13 mouse cellular contexts compared by ENCODE assay signal in the genomic region with DNA sequence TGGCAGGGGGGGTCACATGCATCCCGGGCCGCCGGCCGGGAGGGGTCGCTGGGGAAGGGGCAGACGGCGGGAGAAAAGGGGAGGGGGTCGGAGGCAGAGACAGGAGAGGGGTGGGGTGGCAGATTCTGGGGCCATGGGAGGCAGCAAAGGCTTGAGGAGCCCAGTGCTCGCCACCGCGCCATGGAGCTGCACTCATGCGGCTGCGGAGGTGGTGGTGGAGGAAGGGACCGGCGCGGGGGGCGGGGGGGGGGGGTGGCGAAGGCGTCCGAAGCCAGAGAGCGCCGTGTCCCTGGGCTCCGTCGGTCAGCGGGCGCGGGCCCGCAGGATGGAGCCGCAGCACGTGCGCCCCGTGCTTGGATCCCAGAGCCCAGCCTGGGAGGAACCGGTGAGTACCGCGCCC. TPM values are rescaled to one million over a fixed set of nuclear protein-coding genes. Genes with fewer than 3 reads are reported as not detected.
DNase-seq lines count a peak whose midpoint lies in the region; ATAC-seq and TF ChIP-seq lines count a peak whose summit lies in the region.
"Not testable (repeated sequence)": the region's sequence is repeated elsewhere in the genome, so short reads cannot be mapped to it uniquely, and the experiment has no call there.
"Had no signal": no experiment of that assay in that cellular context is flagged by ENCODE, and none has a peak within 500 bp of the region (broad histone marks: within the 10 kb centered on the region; RNA-seq: fewer than 3 reads in every experiment).

A gene (plus strand): TSS at position 301 of the 400 bp plus-strand sequence.

- H3K36me3 ChIP-seq in forebrain, embryonic 15.5 days; forebrain, postnatal 0 days (ENCODE audit: insufficient read depth); hindbrain, embryonic 14.5 days (replicated peaks; ENCODE audit: control insufficient read depth, insufficient read depth); hindbrain, embryonic 16.5 days (ENCODE audit: control insufficient read depth, insufficient read depth, low read length); midbrain, embryonic 14.5 days (ENCODE audit: control insufficient read depth, insufficient read depth, low read length); midbrain, embryonic 16.5 days (ENCODE audit: control insufficient read depth, insufficient read depth, low read length); neural tube, embryonic 14.5 days (ENCODE audit: control insufficient read depth, insufficient read depth, low read length): not testable (repeated sequence)

- not testable (repeated sequence) for H3K27ac ChIP-seq in forebrain, embryonic 15.5 days (replicated peaks); forebrain, postnatal 0 days (ENCODE audit: low read depth, low read length); hindbrain, embryonic 14.5 days; hindbrain, embryonic 16.5 days (ENCODE audit: low read depth, low read length); midbrain, embryonic 14.5 days (replicated peaks; ENCODE audit: low read depth, low read length); midbrain, embryonic 16.5 days (ENCODE audit: low read length); neural tube, embryonic 14.5 days (ENCODE audit: low read depth, low read length)

- not testable (repeated sequence) for TF ChIP-seq CTCF in brain, embryonic 14.5 days (IDR thresholded peaks at IDR 0.05; ENCODE audit: borderline replicate concordance, extremely low read depth, insufficient read depth, insufficient read length); forebrain, postnatal 0 days (IDR thresholded peaks at IDR 0.05; ENCODE audit: low read depth)

- ATAC-seq in forebrain, embryonic 15.5 days (replicated peaks); forebrain, postnatal 0 days; hindbrain, embryonic 14.5 days (ENCODE audit: low FRiP score); hindbrain, embryonic 16.5 days; midbrain, embryonic 14.5 days (ENCODE audit: low FRiP score, low TSS enrichment); midbrain, embryonic 16.5 days; neural tube, embryonic 14.5 days (ENCODE audit: low read depth): not testable (repeated sequence)

- not testable (repeated sequence) for H3K27me3 ChIP-seq in forebrain, embryonic 15.5 days; forebrain, postnatal 0 days (ENCODE audit: insufficient read depth, low read length); hindbrain, embryonic 14.5 days (ENCODE audit: control insufficient read depth, insufficient read depth, low read length); hindbrain, embryonic 16.5 days (replicated peaks; ENCODE audit: control insufficient read depth, insufficient read depth, low read length); midbrain, embryonic 14.5 days (ENCODE audit: control insufficient read depth, insufficient read depth, low read length); midbrain, embryonic 16.5 days (ENCODE audit: control insufficient read depth, insufficient read depth, low read depth, low read length); neural tube, embryonic 14.5 days (ENCODE audit: control insufficient read depth, insufficient read depth, low read length)

- WGBS in forebrain, embryonic 15.5 days, result no CpG with 5 or more reads among the region's 35 CpGs
- WGBS in forebrain, postnatal 0 days, result no CpG with 5 or more reads among the region's 35 CpGs
- no CpG with 5 or more reads among the region's 35 CpGs for WGBS in hindbrain, embryonic 14.5 days
- no CpG with 5 or more reads among the region's 35 CpGs for WGBS in hindbrain, embryonic 16.5 days
- no CpG with 5 or more reads among the region's 35 CpGs for WGBS in midbrain, embryonic 14.5 days
- no CpG with 5 or more reads among the region's 35 CpGs for WGBS in midbrain, embryonic 16.5 days
- no CpG with 5 or more reads among the region's 35 CpGs for WGBS in neural tube, embryonic 14.5 days

- not testable (repeated sequence) for H3K9ac ChIP-seq in forebrain, embryonic 15.5 days (replicated peaks); forebrain, postnatal 0 days; hindbrain, embryonic 14.5 days; hindbrain, embryonic 16.5 days (ENCODE audit: low read depth, low read length); midbrain, embryonic 14.5 days (replicated peaks; ENCODE audit: low read length); midbrain, embryonic 16.5 days (ENCODE audit: low read depth, low read length); neural tube, embryonic 14.5 days (replicated peaks; ENCODE audit: low read depth, low read length)

- H3K4me3 ChIP-seq in forebrain, embryonic 15.5 days; forebrain, postnatal 0 days (ENCODE audit: low read depth, low read length); hindbrain, embryonic 14.5 days (replicated peaks; ENCODE audit: low read length); hindbrain, embryonic 16.5 days (ENCODE audit: low read length); midbrain, embryonic 14.5 days (replicated peaks; ENCODE audit: low read depth, low read length); midbrain, embryonic 16.5 days (ENCODE audit: low read depth, low read length); neural tube, embryonic 14.5 days (ENCODE audit: low read depth, low read length): not testable (repeated sequence)

- H3K9me3 ChIP-seq in forebrain, embryonic 15.5 days; forebrain, postnatal 0 days (ENCODE audit: low read length); hindbrain, embryonic 14.5 days (ENCODE audit: control insufficient read depth, low read length); hindbrain, embryonic 16.5 days (ENCODE audit: control insufficient read depth, low read length); midbrain, embryonic 14.5 days (ENCODE audit: control insufficient read depth, low read length); midbrain, embryonic 16.5 days (replicated peaks; ENCODE audit: control insufficient read depth, low read length, poor library complexity, severe bottlenecking); neural tube, embryonic 14.5 days (ENCODE audit: control insufficient read depth, low read length): not testable (repeated sequence)

- H3K4me2 ChIP-seq in forebrain, embryonic 15.5 days (replicated peaks); forebrain, postnatal 0 days (ENCODE audit: low read depth); hindbrain, embryonic 14.5 days (replicated peaks); hindbrain, embryonic 16.5 days (ENCODE audit: low read length); midbrain, embryonic 14.5 days (ENCODE audit: low read length); midbrain, embryonic 16.5 days (ENCODE audit: low read length); neural tube, embryonic 14.5 days (ENCODE audit: low read depth, low read length): not testable (repeated sequence)

- not testable (repeated sequence) for H3K4me1 ChIP-seq in forebrain, embryonic 15.5 days; forebrain, postnatal 0 days (ENCODE audit: insufficient read depth); hindbrain, embryonic 14.5 days (replicated peaks; ENCODE audit: control insufficient read depth, insufficient read depth, low read length); hindbrain, embryonic 16.5 days (ENCODE audit: control insufficient read depth, insufficient read depth, low read depth, low read length); midbrain, embryonic 14.5 days (ENCODE audit: control insufficient read depth, insufficient read depth, low read length); midbrain, embryonic 16.5 days (ENCODE audit: control insufficient read depth, insufficient read depth, low read length); neural tube, embryonic 14.5 days (ENCODE audit: control insufficient read depth, insufficient read depth, low read length)

- DNase-seq in brain, embryonic 14.5 days (ENCODE audit: low read depth); forebrain, postnatal 0 days; hindbrain, embryonic 14.5 days (ENCODE audit: low spot score); midbrain, embryonic 14.5 days: not testable (repeated sequence)

- not testable (repeated sequence) for TF ChIP-seq POLR2A in brain, embryonic 14.5 days (IDR thresholded peaks at IDR 0.05; ENCODE audit: borderline replicate concordance, extremely low read depth, insufficient read depth, insufficient read length, poor library complexity, severe bottlenecking)

RNA-seq across cellular contexts. Expression of the gene that starts here (rescaled TPM):
- 10.7 and 12.0 TPM in 2 replicates for polyA plus RNA-seq in brain, embryonic 14.5 days (2012; rRNA removed)
- 10.0 and 11.1 TPM in 2 replicates for polyA plus RNA-seq in forebrain, embryonic 15.5 days (2015; fragmentation: Nextera tagmentation; extraction: Ambion mirVana)
- total RNA-seq in forebrain, postnatal 0 days (2014; rRNA removed), result 13.4 and 15.3 TPM in 2 replicates
- 18.6 and 21.5 TPM in 2 replicates for polyA plus RNA-seq in forebrain, postnatal 0 days (2015; fragmentation: Nextera tagmentation; extraction: Ambion mirVana)
- 18.0 and 18.2 TPM in 2 replicates for polyA plus RNA-seq in hindbrain, embryonic 14.5 days (2014; fragmentation: Nextera tagmentation; extraction: Ambion mirVana)
- polyA plus RNA-seq in hindbrain, embryonic 16.5 days (2015; fragmentation: Nextera tagmentation; extraction: Ambion mirVana), result 17.8 and 19.4 TPM in 2 replicates
- 15.3 and 21.8 TPM in 2 replicates for polyA plus RNA-seq in midbrain, embryonic 14.5 days (2014; fragmentation: Nextera tagmentation; extraction: Ambion mirVana)
- polyA plus RNA-seq in midbrain, embryonic 16.5 days (2015; fragmentation: Nextera tagmentation; extraction: Ambion mirVana), result 16.3 and 20.0 TPM in 2 replicates
- polyA plus RNA-seq in neural tube, embryonic 14.5 days (2014; fragmentation: Nextera tagmentation; extraction: Ambion mirVana), result 15.4 and 22.2 TPM in 2 replicates
- total RNA-seq: adrenal gland, postnatal 14 days; CH12.LX; G1E had no signal
- polyA plus RNA-seq: erythroblast, embryonic 14.5 days; G1E; Patski had no signal
